Mouse (Mus musculus) embryonic facial prominence, embryonic 12.5 days (tissue): Measurements from ENCODE around the gene Itpkc. TPM values are rescaled to one million over a fixed set of nuclear protein-coding genes. Genes with fewer than 3 reads are reported as not detected.

Experiments
- ATAC-seq: fragments of 200-750 bp; cut with Nextera tagmentation; 2 replicates; pipeline ENCODE4 v1.8.0; 2017; ENCODE audit not compliant: insufficient number of reproducible peaks, insufficient read depth, low FRiP score, low TSS enrichment
- H3K27ac ChIP-seq: fragments of 300-500 bp; sonication (generic); 2 replicates; pipeline ENCODE4 v1.5.1; 2016; ENCODE audit warnings: mild to moderate bottlenecking
- H3K27me3 ChIP-seq: fragments of 300-500 bp; sonication (generic); 2 replicates; pipeline ENCODE4 v1.6.1; 2016; ENCODE audit warnings: mild to moderate bottlenecking, moderate library complexity
- H3K36me3 ChIP-seq: fragments of 300-500 bp; sonication (generic); 2 replicates; pipeline ENCODE4 v1.6.1; 2016; ENCODE audit warnings: mild to moderate bottlenecking
- H3K4me1 ChIP-seq: fragments of 300-500 bp; sonication (generic); 2 replicates; pipeline ENCODE4 v1.6.1; 2016
- H3K4me2 ChIP-seq: fragments of 300-500 bp; sonication (generic); replicated peaks from 2 replicates; pipeline ENCODE4 v1.6.1; 2016; ENCODE audit warnings: mild to moderate bottlenecking, moderate library complexity
- H3K4me3 ChIP-seq: fragments of 300-500 bp; sonication (generic); 2 replicates; pipeline ENCODE4 v1.5.1; 2016; ENCODE audit warnings: mild to moderate bottlenecking
- H3K9ac ChIP-seq: fragments of 300-500 bp; sonication (generic); 2 replicates; pipeline ENCODE4 v1.6.1; 2016; ENCODE audit warnings: mild to moderate bottlenecking, moderate library complexity
- H3K9me3 ChIP-seq: fragments of 300-500 bp; sonication (generic); 2 replicates; pipeline ENCODE4 v1.6.1; 2016; ENCODE audit warnings: mild to moderate bottlenecking, moderate library complexity
- whole genome bisulfite sequencing: fragments of 180-500 bp; shearing (Covaris S2); methylation state at CpG from one replicate; pipeline ENCODE4 v1.1.7; 2016; 5-methylcytosine and 5-hydroxymethylcytosine counted together
- polyA plus RNA-seq: library from polyadenylated mRNA; unstranded; fragments of >200 nt; fragmentation: Nextera tagmentation; extraction: Ambion mirVana; gene quantifications from 2 replicates; pipeline ENCODE4 v1.2.1, GENCODE M21; 2016

Itpkc gene
- polyA plus RNA-seq, 1 experiment from 2014 or later: 9.2 TPM

- 78% methylated on average over 2 of the region's 2 CpGs for WGBS
- Histone ChIP-seq H3K9me3 (no peaks in the 10 kb centered on the region), H3K27me3 (no peaks in the 10 kb centered on the region), H3K36me3 (peaks cover 58% of the 10 kb centered on the region), H3K4me2 (no peak overlapping the region), H3K4me3 (no peak overlapping the region), H3K9ac (no peak overlapping the region), H3K4me1 (no peaks in the 10 kb centered on the region), H3K27ac (no peak overlapping the region)
- no peak for ATAC-seq
These were observed 15.8 kb downstream of the Itpkc start for GRCm38 (mm10) chr7:27212626-27213025.

GRCm38 (mm10) chr7:27203730-27204449 lies 24.6 kb downstream of the Itpkc start:
- Histone ChIP-seq H3K4me2 (no peak overlapping the region), H3K9ac (no peak overlapping the region), H3K27ac (no peak overlapping the region), H3K36me3 (peaks cover 50% of the 10 kb centered on the region), H3K4me1 (no peaks in the 10 kb centered on the region), H3K4me3 (no peak overlapping the region), H3K9me3 (no peaks in the 10 kb centered on the region), H3K27me3 (no peaks in the 10 kb centered on the region)
- ATAC-seq: no peak
- WGBS: 93% methylated on average over 8 of the region's 8 CpGs

GRCm38 (mm10) chr7:27198779-27199178 lies 29.7 kb downstream of the Itpkc start:
- H3K9ac ChIP-seq: no peak overlapping the region
- 91% methylated on average over 8 of the region's 8 CpGs for WGBS
- no peak overlapping the region for H3K4me3 ChIP-seq
- no peak overlapping the region for H3K27ac ChIP-seq
- ATAC-seq: no peak
- peaks cover 16% of the 10 kb centered on the region for H3K4me1 ChIP-seq
- H3K36me3 ChIP-seq: peaks cover 27% of the 10 kb centered on the region
- no peaks in the 10 kb centered on the region for H3K9me3 ChIP-seq
- no peaks in the 10 kb centered on the region for H3K27me3 ChIP-seq
- no peak overlapping the region for H3K4me2 ChIP-seq

GRCm38 (mm10) chr7:27198355-27198754 lies 30.1 kb downstream of the Itpkc start:
- Histone ChIP-seq H3K36me3 (peaks cover 27% of the 10 kb centered on the region), H3K4me3 (no peak overlapping the region), H3K27ac (no peak overlapping the region), H3K9ac (no peak overlapping the region), H3K27me3 (no peaks in the 10 kb centered on the region), H3K4me2 (no peak overlapping the region), H3K4me1 (peaks cover 19% of the 10 kb centered on the region), H3K9me3 (no peaks in the 10 kb centered on the region)
- ATAC-seq: no peak

- H3K9me3 ChIP-seq: no peaks in the 10 kb centered on the region
- 89% methylated on average over 8 of the region's 8 CpGs for WGBS
- no peak overlapping the region for H3K27ac ChIP-seq
- peaks cover 27% of the 10 kb centered on the region for H3K36me3 ChIP-seq
- H3K27me3 ChIP-seq: no peaks in the 10 kb centered on the region
- H3K9ac ChIP-seq: no peak overlapping the region
- H3K4me1 ChIP-seq: peaks cover 19% of the 10 kb centered on the region
- ATAC-seq: no peak
- no peak overlapping the region for H3K4me3 ChIP-seq
- no peak overlapping the region for H3K4me2 ChIP-seq
These were observed 30.8 kb downstream of the Itpkc start for GRCm38 (mm10) chr7:27197634-27198033.

GRCm38 (mm10) chr7:27197136-27197535 lies 31.3 kb downstream of the Itpkc start:
- H3K9me3 ChIP-seq: no peaks in the 10 kb centered on the region
- 74% methylated on average over 3 of the region's 3 CpGs for WGBS
- no peaks in the 10 kb centered on the region for H3K27me3 ChIP-seq
- no peak for ATAC-seq
- H3K4me2 ChIP-seq: peak overlapping the region; percentile 57; the same call in 1 of the 2 replicates
- peaks cover 19% of the 10 kb centered on the region for H3K4me1 ChIP-seq
- H3K4me3 ChIP-seq: no peak overlapping the region
- H3K36me3 ChIP-seq: peaks cover 27% of the 10 kb centered on the region
- H3K27ac ChIP-seq: no peak overlapping the region
- no peak overlapping the region for H3K9ac ChIP-seq

- Histone ChIP-seq H3K36me3 (peaks cover 34% of the 10 kb centered on the region), H3K4me2 (peak within 1 kb of the TSS; percentile 81), H3K9me3 (no peaks in the 10 kb centered on the region), H3K4me1 (peaks cover 19% of the 10 kb centered on the region), H3K27ac (peak within 1 kb of the TSS; percentile 97), H3K27me3 (no peaks in the 10 kb centered on the region), H3K9ac (peak within 1 kb of the TSS; percentile 74), H3K4me3 (peak within 1 kb of the TSS; percentile 66)
- ATAC-seq: peak; percentile 98
- WGBS: 1% methylated on average over 64 of the region's 64 CpGs
These were observed 32.5 kb downstream of the Itpkc start, which contains the start of the genes BC024978 and Snrpa for GRCm38 (mm10) chr7:27195681-27196611. Gene BC024978 (plus strand): TSS chr7:27195781. Gene Snrpa (minus strand): TSS chr7:27196271.

GRCm38 (mm10) chr7:27193731-27194130 lies 34.7 kb downstream of the Itpkc start:
- no peak overlapping the region for H3K27ac ChIP-seq
- WGBS: 83% methylated on average over 4 of the region's 4 CpGs
- no peaks in the 10 kb centered on the region for H3K9me3 ChIP-seq
- peaks cover 53% of the 10 kb centered on the region for H3K36me3 ChIP-seq
- H3K4me1 ChIP-seq: peaks cover 19% of the 10 kb centered on the region
- no peak for ATAC-seq
- H3K4me3 ChIP-seq: no peak overlapping the region
- H3K4me2 ChIP-seq: peak overlapping the region; percentile 11; the same call in 1 of the 2 replicates
- H3K27me3 ChIP-seq: no peaks in the 10 kb centered on the region
- H3K9ac ChIP-seq: peak overlapping the region; percentile 33; the same call in 1 of the 2 replicates

GRCm38 (mm10) chr7:27192434-27192833 lies 36.0 kb downstream of the Itpkc start:
- H3K36me3 ChIP-seq: peaks cover 66% of the 10 kb centered on the region

GRCm38 (mm10) chr7:27189271-27189931 lies 39.1 kb downstream of the Itpkc start:
- Histone ChIP-seq H3K36me3 (peaks cover 96% of the 10 kb centered on the region), H3K27ac (no peak overlapping the region), H3K4me3 (no peak overlapping the region), H3K4me1 (peaks cover 6% of the 10 kb centered on the region), H3K4me2 (no peak overlapping the region), H3K27me3 (no peaks in the 10 kb centered on the region), H3K9ac (no peak overlapping the region), H3K9me3 (no peaks in the 10 kb centered on the region)
- 93% methylated on average over 10 of the region's 10 CpGs for WGBS
- ATAC-seq: no peak

More at GRCm38 (mm10) chr7:27192434-27192833, 36.0 kb downstream of the Itpkc start:
- Histone ChIP-seq H3K4me1 (peaks cover 19% of the 10 kb centered on the region), H3K27me3 (no peaks in the 10 kb centered on the region), H3K4me3 (no peak overlapping the region), H3K9ac (no peak overlapping the region), H3K27ac (no peak overlapping the region), H3K9me3 (no peaks in the 10 kb centered on the region), H3K4me2 (no peak overlapping the region)
- ATAC-seq: no peak
- WGBS: 93% methylated on average over 5 of the region's 5 CpGs

GRCm38 (mm10) chr7:27185986-27186385 lies 42.5 kb downstream of the Itpkc start:
- Histone ChIP-seq H3K4me3 (no peak overlapping the region), H3K9me3 (no peaks in the 10 kb centered on the region), H3K27ac (no peak overlapping the region), H3K4me1 (no peaks in the 10 kb centered on the region), H3K27me3 (no peaks in the 10 kb centered on the region), H3K36me3 (peaks cover 73% of the 10 kb centered on the region), H3K9ac (no peak overlapping the region), H3K4me2 (no peak overlapping the region)
- ATAC-seq: no peak
- WGBS: 94% methylated on average over 5 of the region's 5 CpGs
